Mouse (Mus musculus) megakaryocyte-erythroid progenitor cell, adult 5 weeks (primary cell): ENCODE measurements around the gene Cyp3a25. TPM values are rescaled to one million over a fixed set of nuclear protein-coding genes. Genes with fewer than 3 reads are reported as not detected.

ENCODE experiments used
- polyA plus RNA-seq: library from polyadenylated mRNA; stranded (reverse); fragments of >175 nt; gene quantifications from 2 replicates; pipeline ENCODE4 v1.2.3, GENCODE M21; 2012

Gene Cyp3a25
- not detected in 2 replicates for polyA plus RNA-seq

DNA sequence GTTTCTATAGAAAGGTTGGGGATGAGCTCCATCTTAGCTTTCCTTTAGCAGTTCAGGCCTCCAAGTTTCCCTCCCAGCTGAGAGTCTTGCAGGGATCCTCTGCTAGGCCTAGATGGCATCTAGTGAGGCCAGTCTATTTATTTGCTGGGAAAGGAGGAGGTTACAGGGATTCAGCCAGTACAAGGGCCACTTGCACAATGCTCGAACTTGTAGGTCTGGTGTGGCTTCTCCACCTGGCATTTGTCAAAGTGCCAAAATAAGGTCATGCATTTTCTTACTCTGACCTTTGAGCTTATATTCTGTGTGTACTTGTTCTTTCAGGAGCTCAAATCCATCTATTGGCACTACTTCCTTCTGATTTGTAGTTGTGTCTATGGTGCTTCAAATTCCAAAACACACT, at the start of gene Cyp3a25:
Gene Cyp3a25 (minus strand): TSS at position 110 of the 400 bp plus-strand sequence.

Other genes starting within 250 kb of the Cyp3a25 start
- gene Cyp3a44, start 203.7 kb downstream of the Cyp3a25 start, polyA plus RNA-seq: not detected in 2 replicates
- not detected in 2 replicates for gene Cyp3a11, start 129.7 kb downstream of the Cyp3a25 start, polyA plus RNA-seq
- not detected in 2 replicates for gene Cyp3a59, start 69.6 kb upstream of the Cyp3a25 start, polyA plus RNA-seq
- gene Gm5565, start 150.9 kb upstream of the Cyp3a25 start, polyA plus RNA-seq: not detected in 2 replicates
- gene Gm6309, start 161.1 kb upstream of the Cyp3a25 start, polyA plus RNA-seq: not detected in 2 replicates
- gene 1700001J03Rik, start 175.7 kb upstream of the Cyp3a25 start, polyA plus RNA-seq: not detected in 2 replicates
- 14.8 and 15.9 TPM in 2 replicates for gene Rnf6, start 211.9 kb upstream of the Cyp3a25 start, polyA plus RNA-seq
- 19.2 and 20.2 TPM in 2 replicates for gene Cdk8, start 221.6 kb upstream of the Cyp3a25 start, polyA plus RNA-seq